Mouse (Mus musculus): Measurements from ENCODE around the gene Map3k5. TPM values are rescaled to one million over a fixed set of nuclear protein-coding genes. Genes with fewer than 3 reads are reported as not detected.

The Map3k5 gene
- polyA plus RNA-seq, 1 experiment = 0.53 TPM

DNA sequence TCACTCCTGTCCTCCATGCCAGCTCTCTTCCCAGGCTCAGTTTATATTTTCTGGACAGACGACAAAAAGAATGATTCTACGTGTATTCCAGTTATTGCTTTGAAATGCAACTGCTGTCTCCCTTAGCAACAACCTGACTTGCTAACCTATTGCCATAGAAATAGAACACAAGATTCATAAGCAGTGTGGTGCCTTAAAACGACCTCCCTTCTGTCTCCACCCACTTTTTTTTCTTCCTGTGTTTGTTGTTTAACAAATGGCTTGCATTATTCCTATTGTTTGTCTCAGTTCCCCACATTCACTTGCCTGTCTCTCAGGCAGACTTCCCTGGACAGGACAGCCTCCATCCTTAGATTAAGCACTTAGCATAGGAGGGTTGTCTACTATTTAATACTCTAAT is 154.8 kb downstream of the Map3k5 start:
- H3K36me3 ChIP-seq (ENCODE audit: control insufficient read depth, insufficient read depth) = no peaks in the 10 kb centered on the region
- TF ChIP-seq USF1 (IDR thresholded peaks at IDR 0.05; ENCODE audit: low read depth) = no peak
- no peak for TF ChIP-seq POLR2A (IDR thresholded peaks at IDR 0.05; ENCODE audit: insufficient read length, low read depth)
- no peak for TF ChIP-seq CEBPB (IDR thresholded peaks at IDR 0.05; ENCODE audit: insufficient read depth, poor library complexity, severe bottlenecking)
- no peak for TF ChIP-seq POLR2AphosphoS2 (IDR thresholded peaks at IDR 0.05; ENCODE audit: insufficient read length, low read depth)
- TF ChIP-seq MYOG (IDR thresholded peaks at IDR 0.05; ENCODE audit: control insufficient read depth in 1 of 3, insufficient read depth in 1 of 3, insufficient read length in 2 of 3, low read depth in 2 of 3) = no peak
- TF ChIP-seq MYOD1 (IDR thresholded peaks at IDR 0.05; ENCODE audit: control insufficient read depth in 1 of 3, insufficient read length in 2 of 3, low read depth in 2 of 3) = no peak
- no peak for TF ChIP-seq TCF12 (IDR thresholded peaks at IDR 0.05; ENCODE audit: insufficient read depth, poor library complexity, severe bottlenecking)
- no peak for TF ChIP-seq MAX (IDR thresholded peaks at IDR 0.05; ENCODE audit: low read depth)
- no peaks in the 10 kb centered on the region for H3K27me3 ChIP-seq (ENCODE audit: control insufficient read depth, insufficient read depth, insufficient read length)
- no peak overlapping the region for H3ac ChIP-seq (ENCODE audit: control insufficient read depth, insufficient read length)
- no peak overlapping the region for H3K4me3 ChIP-seq
- H3K4me2 ChIP-seq (ENCODE audit: low read depth) = no peak overlapping the region
- no peaks in the 10 kb centered on the region for H3K79me2 ChIP-seq (ENCODE audit: control insufficient read depth, insufficient read depth)

DNA sequence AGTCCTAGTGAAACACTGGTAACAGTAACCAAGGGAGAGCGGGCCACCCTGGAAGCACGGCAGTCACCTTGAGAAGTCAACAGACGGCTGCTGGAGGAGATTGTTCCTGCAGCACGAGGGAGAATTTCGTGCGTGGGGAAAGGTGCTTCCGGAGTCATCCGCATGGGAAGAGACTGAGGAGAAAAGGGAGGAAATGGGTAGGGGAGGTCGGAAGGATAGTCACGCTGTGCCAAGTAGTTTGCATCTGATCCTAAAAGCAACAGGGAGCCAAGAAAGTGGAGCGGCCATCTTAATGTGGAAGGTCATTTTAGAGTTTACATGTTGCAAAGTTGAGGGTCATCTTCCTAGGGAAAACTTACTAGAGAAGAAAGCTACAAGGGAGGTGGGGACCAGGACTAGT is 155.9 kb downstream of the Map3k5 start:
- H3K36me3 ChIP-seq (ENCODE audit: control insufficient read depth, insufficient read depth) = no peaks in the 10 kb centered on the region
- H3K27me3 ChIP-seq (ENCODE audit: control insufficient read depth, insufficient read depth, insufficient read length) = no peaks in the 10 kb centered on the region
- TF ChIP-seq TCF3 (IDR thresholded peaks at IDR 0.05; ENCODE audit: insufficient read length, low read depth) = no peak
- no peak for TF ChIP-seq MYOG (IDR thresholded peaks at IDR 0.05; ENCODE audit: control insufficient read depth in 1 of 3, insufficient read depth in 1 of 3, insufficient read length in 2 of 3, low read depth in 2 of 3)
- no peak for TF ChIP-seq E2F4 (IDR thresholded peaks at IDR 0.05; ENCODE audit: insufficient read depth)
- no peak for TF ChIP-seq USF1 (IDR thresholded peaks at IDR 0.05; ENCODE audit: low read depth)
- no peaks in the 10 kb centered on the region for H3K79me2 ChIP-seq (ENCODE audit: control insufficient read depth, insufficient read depth)
- no peak overlapping the region for H3K4me2 ChIP-seq (ENCODE audit: low read depth)
- H3ac ChIP-seq (ENCODE audit: control insufficient read depth, insufficient read length) = no peak overlapping the region
- no peak overlapping the region for H3K4me3 ChIP-seq

DNA sequence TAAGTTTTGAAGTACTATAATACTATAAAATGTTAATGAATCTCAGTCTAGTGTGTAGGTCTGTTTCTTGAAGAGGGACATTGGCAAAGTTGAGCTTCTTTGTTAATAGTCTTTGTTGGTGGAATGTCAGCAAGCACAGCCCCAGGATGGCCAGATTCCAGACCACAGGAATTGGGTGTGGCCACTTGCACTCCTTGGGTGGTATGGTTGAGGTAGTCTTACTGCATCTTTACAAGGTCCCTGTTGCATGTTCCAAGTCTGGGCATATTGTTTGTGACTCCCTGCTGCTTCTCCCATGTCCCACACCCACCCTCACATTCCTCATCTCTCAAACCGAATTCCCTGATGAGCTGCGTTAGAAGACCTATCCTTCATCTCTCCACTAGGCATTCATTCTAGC is 157.1 kb downstream of the Map3k5 start:
- Histone ChIP-seq H3K36me3 (ENCODE audit: control insufficient read depth, insufficient read depth) (no peaks in the 10 kb centered on the region), H3K27me3 (ENCODE audit: control insufficient read depth, insufficient read depth, insufficient read length) (no peaks in the 10 kb centered on the region), H3K79me2 (ENCODE audit: control insufficient read depth, insufficient read depth) (no peaks in the 10 kb centered on the region), H3K4me3 (no peak overlapping the region), H3ac (ENCODE audit: control insufficient read depth, insufficient read length) (no peak overlapping the region), H3K4me2 (ENCODE audit: low read depth) (no peak overlapping the region)
- TF ChIP-seq CEBPB (IDR thresholded peaks at IDR 0.05; ENCODE audit: insufficient read depth, poor library complexity, severe bottlenecking) = no peak

DNA sequence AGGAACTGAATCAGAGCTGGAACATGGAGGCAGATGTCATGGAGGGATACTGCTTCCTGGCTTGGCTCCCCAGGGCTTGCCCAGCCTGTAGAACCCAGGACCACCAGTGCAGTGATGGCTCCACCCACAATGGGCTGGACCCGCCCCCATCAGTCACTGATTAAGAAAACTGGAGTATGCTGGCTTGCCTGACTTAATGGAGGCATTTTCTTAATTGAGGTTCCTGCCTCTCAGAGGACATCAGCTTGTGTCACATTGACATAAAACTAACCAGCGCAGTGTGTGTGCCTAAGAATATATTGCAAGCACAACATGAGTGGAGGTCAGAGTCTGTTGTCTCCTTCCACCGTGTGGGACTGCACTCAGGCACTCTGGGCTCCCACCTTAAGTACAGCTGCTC is 158.1 kb downstream of the Map3k5 start:
- H3K79me2 ChIP-seq (ENCODE audit: control insufficient read depth, insufficient read depth) = no peaks in the 10 kb centered on the region
- H3K4me2 ChIP-seq (ENCODE audit: low read depth) = no peak overlapping the region
- TF ChIP-seq SRF (IDR thresholded peaks at IDR 0.05; ENCODE audit: control insufficient read depth, insufficient read length, low read depth) (no peak), E2F4 (IDR thresholded peaks at IDR 0.05; ENCODE audit: insufficient read depth) (no peak), USF1 (IDR thresholded peaks at IDR 0.05; ENCODE audit: low read depth) (no peak), TCF3 (IDR thresholded peaks at IDR 0.05; ENCODE audit: insufficient read length, low read depth) (no peak), POLR2A (IDR thresholded peaks at IDR 0.05; ENCODE audit: insufficient read length, low read depth) (no peak), MYOG (IDR thresholded peaks at IDR 0.05; ENCODE audit: control insufficient read depth in 1 of 3, insufficient read depth in 1 of 3, insufficient read length in 2 of 3, low read depth in 2 of 3) (no peak), CEBPB (IDR thresholded peaks at IDR 0.05; ENCODE audit: insufficient read depth, poor library complexity, severe bottlenecking) (no peak), TCF12 (IDR thresholded peaks at IDR 0.05; ENCODE audit: insufficient read depth, poor library complexity, severe bottlenecking) (no peak), REST (IDR thresholded peaks at IDR 0.05; ENCODE audit: insufficient read depth, insufficient read length) (no peak), MYOD1 (IDR thresholded peaks at IDR 0.05; ENCODE audit: control insufficient read depth in 1 of 3, insufficient read length in 2 of 3, low read depth in 2 of 3) (no peak), POLR2AphosphoS2 (IDR thresholded peaks at IDR 0.05; ENCODE audit: insufficient read length, low read depth) (no peak), MAX (IDR thresholded peaks at IDR 0.05; ENCODE audit: low read depth) (no peak)

DNA sequence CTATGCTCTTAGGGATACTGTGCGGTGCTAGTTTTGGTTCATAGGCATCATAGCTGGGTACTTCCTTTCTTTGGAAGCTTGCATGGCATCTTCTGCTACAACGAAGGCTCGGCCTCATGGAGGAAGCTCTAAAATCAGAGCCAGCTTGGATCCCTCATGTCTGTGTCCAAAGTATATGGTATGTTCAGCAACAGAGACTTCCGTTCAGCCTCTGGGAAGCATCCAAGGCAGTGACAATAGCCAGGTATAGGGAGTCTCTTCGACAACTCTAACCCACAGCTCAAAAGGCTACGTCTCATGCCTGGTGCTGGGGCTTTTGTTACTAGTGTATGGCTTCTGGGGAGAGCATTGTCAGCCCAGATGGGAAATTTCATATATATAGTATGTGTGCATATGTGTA is 167.2 kb downstream of the Map3k5 start:
- Histone ChIP-seq H3K4me2 (ENCODE audit: low read depth) (no peak overlapping the region), H3K36me3 (ENCODE audit: control insufficient read depth, insufficient read depth) (no peaks in the 10 kb centered on the region), H3ac (ENCODE audit: control insufficient read depth, insufficient read length) (no peak overlapping the region), H3K27me3 (ENCODE audit: control insufficient read depth, insufficient read depth, insufficient read length) (no peaks in the 10 kb centered on the region), H3K79me2 (ENCODE audit: control insufficient read depth, insufficient read depth) (no peaks in the 10 kb centered on the region), H3K4me3 (no peak overlapping the region)
- TF ChIP-seq MAX (IDR thresholded peaks at IDR 0.05; ENCODE audit: low read depth) = no peak
- no peak for TF ChIP-seq REST (IDR thresholded peaks at IDR 0.05; ENCODE audit: insufficient read depth, insufficient read length)
- no peak for TF ChIP-seq POLR2A (IDR thresholded peaks at IDR 0.05; ENCODE audit: insufficient read length, low read depth)
- TF ChIP-seq TCF3 (IDR thresholded peaks at IDR 0.05; ENCODE audit: insufficient read length, low read depth) = no peak
- TF ChIP-seq TCF12 (IDR thresholded peaks at IDR 0.05; ENCODE audit: insufficient read depth, poor library complexity, severe bottlenecking) = no peak
- no peak for TF ChIP-seq SRF (IDR thresholded peaks at IDR 0.05; ENCODE audit: control insufficient read depth, insufficient read length, low read depth)
- no peak for TF ChIP-seq POLR2AphosphoS2 (IDR thresholded peaks at IDR 0.05; ENCODE audit: insufficient read length, low read depth)
- no peak for TF ChIP-seq CEBPB (IDR thresholded peaks at IDR 0.05; ENCODE audit: insufficient read depth, poor library complexity, severe bottlenecking)
- no peak for TF ChIP-seq MYOD1 (IDR thresholded peaks at IDR 0.05; ENCODE audit: control insufficient read depth in 1 of 3, insufficient read length in 2 of 3, low read depth in 2 of 3)
- no peak for TF ChIP-seq USF1 (IDR thresholded peaks at IDR 0.05; ENCODE audit: low read depth)
- TF ChIP-seq MYOG (IDR thresholded peaks at IDR 0.05; ENCODE audit: control insufficient read depth in 1 of 3, insufficient read depth in 1 of 3, insufficient read length in 2 of 3, low read depth in 2 of 3) = no peak
- no peak for TF ChIP-seq E2F4 (IDR thresholded peaks at IDR 0.05; ENCODE audit: insufficient read depth)

More for the DNA sequence above, 158.1 kb downstream of the Map3k5 start:
- Histone ChIP-seq H3K27me3 (ENCODE audit: control insufficient read depth, insufficient read depth, insufficient read length) (no peaks in the 10 kb centered on the region), H3K4me3 (no peak overlapping the region), H3K36me3 (ENCODE audit: control insufficient read depth, insufficient read depth) (no peaks in the 10 kb centered on the region), H3ac (ENCODE audit: control insufficient read depth, insufficient read length) (no peak overlapping the region)
